Comparison of ENCODE assay signal across 9 mouse cellular contexts in the genomic region with DNA sequence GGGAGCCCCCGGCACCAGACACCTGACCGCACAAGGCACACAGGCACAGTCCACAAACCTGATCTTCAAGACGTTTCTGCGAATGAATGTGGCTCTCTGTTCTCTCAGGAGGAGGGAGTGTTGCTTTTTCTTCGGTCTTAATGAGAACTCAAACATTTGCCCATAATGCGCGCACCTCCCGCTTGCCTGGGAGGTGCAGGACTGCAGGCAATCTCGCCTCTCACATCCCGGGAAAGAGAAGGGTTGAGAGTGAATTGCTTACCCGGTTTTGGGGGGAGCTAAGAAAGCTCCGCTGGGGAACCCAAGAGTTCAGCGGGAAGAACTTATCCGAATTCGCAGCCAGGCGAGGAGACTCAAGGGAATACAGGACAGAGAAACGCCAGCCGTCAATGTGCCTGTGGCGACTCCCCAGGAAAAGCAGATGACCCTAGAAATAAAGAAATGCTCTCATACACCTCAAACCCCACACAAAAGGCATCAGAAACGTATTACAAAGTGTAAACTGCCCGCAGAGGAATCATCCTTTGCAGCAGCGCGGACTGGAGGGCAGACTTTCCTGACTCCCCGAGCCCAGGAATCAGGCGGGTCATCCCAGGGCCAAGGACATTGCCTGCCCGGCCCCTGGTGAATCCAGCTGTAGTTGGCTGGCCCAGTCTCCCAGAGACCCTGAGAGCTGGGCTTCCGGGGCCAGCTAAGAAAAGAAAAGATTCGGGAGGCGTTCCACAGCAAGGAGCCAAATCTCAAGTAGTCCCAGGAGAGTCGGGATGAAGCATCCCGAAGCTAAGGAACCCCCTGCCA. TPM values are rescaled to one million over a fixed set of nuclear protein-coding genes. Genes with fewer than 3 reads are reported as not detected.
A peak's percentile ranks its signal among the peaks of the same experiment; 100 is the strongest.
DNase-seq lines count a peak whose midpoint lies in the region; ATAC-seq and TF ChIP-seq lines count a peak whose summit lies in the region.
"Had no signal": no experiment of that assay in that cellular context is flagged by ENCODE, and none has a peak within 500 bp of the region (broad histone marks: within the 10 kb centered on the region; RNA-seq: fewer than 3 reads in every experiment).

No protein-coding gene starts in this region.

- H3K9ac ChIP-seq in limb, embryonic 11.5 days (ENCODE audit: low read length), result peak overlapping the region; percentile 24; the same call in 1 of the 2 replicates

- WGBS in forebrain, embryonic 10.5 days, result 2% methylated on average over 31 of the region's 31 CpGs
- 2% methylated on average over 31 of the region's 31 CpGs for WGBS in limb, embryonic 11.5 days
- WGBS in olfactory bulb, adult 2 months, result 4% methylated on average over 31 of the region's 31 CpGs

- H3K4me2 ChIP-seq in limb, embryonic 11.5 days (ENCODE audit: low read depth, severe bottlenecking), result peak overlapping the region; percentile 87

- H3K36me3 ChIP-seq in forebrain, embryonic 10.5 days (replicated peaks), result no peaks in the 10 kb centered on the region
- no peaks in the 10 kb centered on the region for H3K36me3 ChIP-seq in limb, embryonic 11.5 days (ENCODE audit: control insufficient read depth, insufficient read depth, low read length)

- peaks cover 57% of the 10 kb centered on the region for H3K27me3 ChIP-seq in forebrain, embryonic 10.5 days (ENCODE audit: poor library complexity, severe bottlenecking)
- peaks cover 28% of the 10 kb centered on the region for H3K27me3 ChIP-seq in limb, embryonic 11.5 days (ENCODE audit: control insufficient read depth, insufficient read depth, low read length)

- peaks cover 22% of the 10 kb centered on the region for H3K4me1 ChIP-seq in forebrain, embryonic 10.5 days
- peaks cover 2% of the 10 kb centered on the region; the same call in 1 of the 2 replicates for H3K4me1 ChIP-seq in limb, embryonic 11.5 days (ENCODE audit: control insufficient read depth, insufficient read depth, low read length)
- peaks cover 13% of the 10 kb centered on the region; the same call in 1 of the 2 replicates for H3K4me1 ChIP-seq in olfactory bulb, adult 2 months (ENCODE audit: control insufficient read depth, insufficient read depth, low read length)

- H3K27ac ChIP-seq in left cerebral cortex, adult 2 months, result peak overlapping the region; percentile 66
- H3K27ac ChIP-seq in forebrain, embryonic 10.5 days, result peak overlapping the region; percentile 74
- H3K27ac ChIP-seq in limb, embryonic 11.5 days (replicated peaks; ENCODE audit: low read depth, low read length), result no peak overlapping the region
- no peak overlapping the region for H3K27ac ChIP-seq in olfactory bulb, adult 2 months (ENCODE audit: insufficient read depth, low read depth, low read length)

- H3K9me3 ChIP-seq in forebrain, embryonic 10.5 days, result no peaks in the 10 kb centered on the region
- no peaks in the 10 kb centered on the region for H3K9me3 ChIP-seq in limb, embryonic 11.5 days (ENCODE audit: control insufficient read depth, low read length)

- no peak for TF ChIP-seq POLR2A in olfactory bulb, adult 2 months (IDR thresholded peaks at IDR 0.05; ENCODE audit: insufficient read depth, low read depth, low read length)

- intact Hi-C loops in left cerebral cortex, adult 2 months (cut with DNase I), result loop anchor here (5.0 kb wide), 3 partner anchors 77 to 147 kb away; no protein-coding TSS in a partner anchor

- H3K4me3 ChIP-seq in left cerebral cortex, adult 2 months, result peak overlapping the region; percentile 49
- H3K4me3 ChIP-seq in forebrain, embryonic 10.5 days, result peak overlapping the region; percentile 66
- H3K4me3 ChIP-seq in limb, embryonic 11.5 days (ENCODE audit: low read depth, low read length), result peak overlapping the region; percentile 43
- peak overlapping the region; percentile 51 for H3K4me3 ChIP-seq in olfactory bulb, adult 2 months (ENCODE audit: insufficient read depth, low read depth, low read length)

- 0 out of 2 replicates have a peak, but pooled peaks have one; percentile 13 for ATAC-seq in limb, embryonic 11.5 days (ENCODE audit: insufficient number of reproducible peaks, low FRiP score, low TSS enrichment, low read depth)
- ATAC-seq in megakaryocyte-erythroid progenitor cell, adult 5-6 weeks (replicated peaks; ENCODE audit: low FRiP score, low TSS enrichment, poor library complexity, severe bottlenecking), result no peak
- no peak for ATAC-seq in megakaryocyte progenitor cell, adult 5-6 weeks (replicated peaks; ENCODE audit: poor library complexity)

- no peak for DNase-seq in left cerebral cortex, adult 2 months (ENCODE audit: extremely low spot score in 1 of 2, low spot score in 2 of 2)
- no peak for DNase-seq in left cerebral cortex, adult 11 months (ENCODE audit: low spot score)
- DNase-seq in forebrain, embryonic 10.5 days (ENCODE audit: extremely low spot score, low spot score), result peak; percentile 17
- peak; percentile 35 for DNase-seq in limb, embryonic 11.5 days (ENCODE audit: low spot score)
- no peak for DNase-seq in T-cell, adult 2 months (ENCODE audit: low spot score)
- DNase-seq: gastrocnemius, postnatal 14 days had no signal

- no peak for TF ChIP-seq CTCF in left cerebral cortex, adult 2 months (IDR thresholded peaks at IDR 0.05)
- TF ChIP-seq CTCF in olfactory bulb, adult 2 months (IDR thresholded peaks at IDR 0.05; ENCODE audit: insufficient read depth, low read depth, low read length), result no peak

RNA-seq across cellular contexts. Expression of a gene that starts 0.6 kb away (rescaled TPM):
- 10 to 100 TPM; 29.1 to 33.0 TPM for total RNA-seq in left cerebral cortex, adult 2 months (2021)
- 0.14 and 0.16 TPM in 2 replicates for polyA plus RNA-seq in forebrain, embryonic 10.5 days (2016; fragmentation: Nextera tagmentation; extraction: Ambion mirVana)
- 0.08 and 0.17 TPM in 2 replicates for polyA plus RNA-seq in limb, embryonic 11.5 days (2014; fragmentation: Nextera tagmentation; extraction: Ambion mirVana)
- not detected in 2 replicates for polyA plus RNA-seq in olfactory bulb, adult 2 months (2012; ENCODE audit: insufficient read depth, insufficient read length, low replicate concordance, missing spikeins)
- not detected in 2 replicates for total RNA-seq in megakaryocyte-erythroid progenitor cell, adult 5-6 weeks (2014; fragmentation: Nextera tagmentation)
- total RNA-seq in megakaryocyte-erythroid progenitor cell, adult 5-6 weeks (2017), result not detected in 2 replicates
- total RNA-seq in megakaryocyte progenitor cell, adult 5-6 weeks (2015), result not detected in 2 replicates
- total RNA-seq in megakaryocyte progenitor cell, adult 5-6 weeks (2017), result not detected in 2 replicates
- total RNA-seq: gastrocnemius, postnatal 14 days had no signal

Comparison
In these comparisons a context has a peak if more than half of its experiments do, and no peak if none do; other contexts are left out.
1. DNase-seq: peak in forebrain, embryonic 10.5 days (single experiment) and limb, embryonic 11.5 days (single experiment); none in left cerebral cortex, adult 2 months (0 of 2), left cerebral cortex, adult 11 months (single experiment) and T-cell, adult 2 months (single experiment).
2. H3K27ac ChIP-seq: peak in left cerebral cortex, adult 2 months (single experiment) and forebrain, embryonic 10.5 days (single experiment); none in limb, embryonic 11.5 days (single experiment) and olfactory bulb, adult 2 months (single experiment).
3. RNA of a gene that starts 0.6 kb away (total RNA-seq): 29.1 to 33.0 TPM in left cerebral cortex, adult 2 months; not detected in megakaryocyte-erythroid progenitor cell, adult 5-6 weeks and not detected in megakaryocyte progenitor cell, adult 5-6 weeks; every median in the first group is over 10 times any median in the second.
4. Peak in every context shown above with its lines, with median percentiles within 50 percentile points of each other: H3K4me3 ChIP-seq.